Mouse (Mus musculus): Measurements from ENCODE around the gene Cep135. TPM values are rescaled to one million over a fixed set of nuclear protein-coding genes. Genes with fewer than 3 reads are reported as not detected.

Gene Cep135
- polyA plus RNA-seq, 1 experiment from 2014 or later: 8.2 TPM

GRCm38 (mm10) chr5:76623759-76624158 lies 35.3 kb downstream of the Cep135 start:
- Histone ChIP-seq H3K9ac (ENCODE audit: low read length) (no peak overlapping the region), H3K4me3 (ENCODE audit: low read depth, low read length) (no peak overlapping the region), H3K9me3 (ENCODE audit: control insufficient read depth, low read length) (no peaks in the 10 kb centered on the region), H3K27ac (ENCODE audit: low read depth) (no peak overlapping the region), H3K4me2 (ENCODE audit: low read length) (no peak overlapping the region), H3K36me3 (ENCODE audit: control insufficient read depth, insufficient read depth, low read length) (peaks cover 41% of the 10 kb centered on the region), H3K27me3 (replicated peaks; ENCODE audit: control insufficient read depth, insufficient read depth, low read length) (no peaks in the 10 kb centered on the region), H3K4me1 (replicated peaks; ENCODE audit: control insufficient read depth, insufficient read depth, low read length) (no peaks in the 10 kb centered on the region)
- DNase-seq (ENCODE audit: low spot score) (no peak), ATAC-seq (replicated peaks; ENCODE audit: low FRiP score, low TSS enrichment, low read depth) (no peak)
- WGBS: 96% methylated on average over 9 of the region's 9 CpGs

GRCm38 (mm10) chr5:76627770-76628169 lies 39.3 kb downstream of the Cep135 start:
- Histone ChIP-seq H3K4me1 (replicated peaks; ENCODE audit: control insufficient read depth, insufficient read depth, low read length) (no peaks in the 10 kb centered on the region), H3K27ac (ENCODE audit: low read depth) (no peak overlapping the region), H3K4me2 (ENCODE audit: low read length) (no peak overlapping the region), H3K36me3 (ENCODE audit: control insufficient read depth, insufficient read depth, low read length) (peaks cover 43% of the 10 kb centered on the region), H3K9ac (ENCODE audit: low read length) (no peak overlapping the region), H3K4me3 (ENCODE audit: low read depth, low read length) (no peak overlapping the region), H3K27me3 (replicated peaks; ENCODE audit: control insufficient read depth, insufficient read depth, low read length) (no peaks in the 10 kb centered on the region), H3K9me3 (ENCODE audit: control insufficient read depth, low read length) (no peaks in the 10 kb centered on the region)
- ATAC-seq (replicated peaks; ENCODE audit: low FRiP score, low TSS enrichment, low read depth) (no peak), DNase-seq (ENCODE audit: low spot score) (no peak)
- 63% methylated on average over 1 of the region's 1 CpGs for WGBS

- no peaks in the 10 kb centered on the region for H3K9me3 ChIP-seq (ENCODE audit: control insufficient read depth, low read length)
- H3K27ac ChIP-seq (ENCODE audit: low read depth): no peak overlapping the region
- no peak overlapping the region for H3K4me3 ChIP-seq (ENCODE audit: low read depth, low read length)
- 56% methylated on average over 10 of the region's 10 CpGs for WGBS
- no peak overlapping the region for H3K9ac ChIP-seq (ENCODE audit: low read length)
- H3K36me3 ChIP-seq (ENCODE audit: control insufficient read depth, insufficient read depth, low read length): peaks cover 61% of the 10 kb centered on the region
- ATAC-seq (replicated peaks; ENCODE audit: low FRiP score, low TSS enrichment, low read depth) (no peak), DNase-seq (ENCODE audit: low spot score) (no peak)
- no peaks in the 10 kb centered on the region for H3K27me3 ChIP-seq (replicated peaks; ENCODE audit: control insufficient read depth, insufficient read depth, low read length)
- no peak overlapping the region for H3K4me2 ChIP-seq (ENCODE audit: low read length)
- no peaks in the 10 kb centered on the region; the same call in 1 of the 2 replicates for H3K4me1 ChIP-seq (replicated peaks; ENCODE audit: control insufficient read depth, insufficient read depth, low read length)
These were observed 45.5 kb downstream of the Cep135 start for GRCm38 (mm10) chr5:76634012-76634411.

- Histone ChIP-seq H3K27ac (ENCODE audit: low read depth) (no peak overlapping the region), H3K4me3 (ENCODE audit: low read depth, low read length) (no peak overlapping the region), H3K4me1 (replicated peaks; ENCODE audit: control insufficient read depth, insufficient read depth, low read length) (no peaks in the 10 kb centered on the region; the same call in 1 of the 2 replicates), H3K9me3 (ENCODE audit: control insufficient read depth, low read length) (no peaks in the 10 kb centered on the region), H3K4me2 (ENCODE audit: low read length) (no peak overlapping the region), H3K9ac (ENCODE audit: low read length) (no peak overlapping the region), H3K27me3 (replicated peaks; ENCODE audit: control insufficient read depth, insufficient read depth, low read length) (no peaks in the 10 kb centered on the region), H3K36me3 (ENCODE audit: control insufficient read depth, insufficient read depth, low read length) (peaks cover 67% of the 10 kb centered on the region)
- ATAC-seq (replicated peaks; ENCODE audit: low FRiP score, low TSS enrichment, low read depth) (no peak), DNase-seq (ENCODE audit: low spot score) (no peak)
- 86% methylated on average over 2 of the region's 2 CpGs for WGBS
These were observed 47.1 kb downstream of the Cep135 start for GRCm38 (mm10) chr5:76635592-76635991.

- Histone ChIP-seq H3K9me3 (ENCODE audit: control insufficient read depth, low read length) (no peaks in the 10 kb centered on the region), H3K4me1 (replicated peaks; ENCODE audit: control insufficient read depth, insufficient read depth, low read length) (no peaks in the 10 kb centered on the region), H3K4me3 (ENCODE audit: low read depth, low read length) (no peak overlapping the region), H3K27me3 (replicated peaks; ENCODE audit: control insufficient read depth, insufficient read depth, low read length) (no peaks in the 10 kb centered on the region), H3K27ac (ENCODE audit: low read depth) (no peak overlapping the region), H3K9ac (ENCODE audit: low read length) (no peak overlapping the region), H3K36me3 (ENCODE audit: control insufficient read depth, insufficient read depth, low read length) (peaks cover 67% of the 10 kb centered on the region), H3K4me2 (ENCODE audit: low read length) (no peak overlapping the region)
- ATAC-seq (replicated peaks; ENCODE audit: low FRiP score, low TSS enrichment, low read depth): no peak
- no peak for DNase-seq (ENCODE audit: low spot score)
- 87% methylated on average over 4 of the region's 4 CpGs for WGBS
These were observed 53.6 kb downstream of the Cep135 start for GRCm38 (mm10) chr5:76642076-76642475.

- ATAC-seq (replicated peaks; ENCODE audit: low FRiP score, low TSS enrichment, low read depth) (no peak), DNase-seq (ENCODE audit: low spot score) (no peak)
- Histone ChIP-seq H3K4me1 (replicated peaks; ENCODE audit: control insufficient read depth, insufficient read depth, low read length) (no peaks in the 10 kb centered on the region), H3K9ac (ENCODE audit: low read length) (no peak overlapping the region), H3K27ac (ENCODE audit: low read depth) (no peak overlapping the region), H3K27me3 (replicated peaks; ENCODE audit: control insufficient read depth, insufficient read depth, low read length) (no peaks in the 10 kb centered on the region), H3K36me3 (ENCODE audit: control insufficient read depth, insufficient read depth, low read length) (peaks cover 50% of the 10 kb centered on the region), H3K9me3 (ENCODE audit: control insufficient read depth, low read length) (no peaks in the 10 kb centered on the region), H3K4me3 (ENCODE audit: low read depth, low read length) (no peak overlapping the region), H3K4me2 (ENCODE audit: low read length) (no peak overlapping the region)
- 92% methylated on average over 7 of the region's 7 CpGs for WGBS
These were observed 55.7 kb downstream of the Cep135 start for GRCm38 (mm10) chr5:76644234-76644633.

GRCm38 (mm10) chr5:76645091-76645868 lies 56.8 kb downstream of the Cep135 start:
- no peak overlapping the region for H3K4me2 ChIP-seq (ENCODE audit: low read length)
- H3K4me3 ChIP-seq (ENCODE audit: low read depth, low read length): no peak overlapping the region
- peaks cover 43% of the 10 kb centered on the region for H3K36me3 ChIP-seq (ENCODE audit: control insufficient read depth, insufficient read depth, low read length)
- H3K9ac ChIP-seq (ENCODE audit: low read length): no peak overlapping the region
- 91% methylated on average over 10 of the region's 10 CpGs for WGBS
- H3K4me1 ChIP-seq (replicated peaks; ENCODE audit: control insufficient read depth, insufficient read depth, low read length): no peaks in the 10 kb centered on the region
- no peak overlapping the region for H3K27ac ChIP-seq (ENCODE audit: low read depth)
- no peaks in the 10 kb centered on the region for H3K27me3 ChIP-seq (replicated peaks; ENCODE audit: control insufficient read depth, insufficient read depth, low read length)
- ATAC-seq (replicated peaks; ENCODE audit: low FRiP score, low TSS enrichment, low read depth) (no peak), DNase-seq (ENCODE audit: low spot score) (no peak)
- no peaks in the 10 kb centered on the region for H3K9me3 ChIP-seq (ENCODE audit: control insufficient read depth, low read length)

GRCm38 (mm10) chr5:76649897-76650296 lies 61.4 kb downstream of the Cep135 start:
- H3K4me1 ChIP-seq (replicated peaks; ENCODE audit: control insufficient read depth, insufficient read depth, low read length): no peaks in the 10 kb centered on the region
- H3K27me3 ChIP-seq (replicated peaks; ENCODE audit: control insufficient read depth, insufficient read depth, low read length): no peaks in the 10 kb centered on the region
- no peak overlapping the region for H3K27ac ChIP-seq (ENCODE audit: low read depth)
- peaks cover 3% of the 10 kb centered on the region; the same call in 1 of the 2 replicates for H3K36me3 ChIP-seq (ENCODE audit: control insufficient read depth, insufficient read depth, low read length)
- no peak overlapping the region for H3K4me2 ChIP-seq (ENCODE audit: low read length)
- no peak overlapping the region for H3K4me3 ChIP-seq (ENCODE audit: low read depth, low read length)
- no peaks in the 10 kb centered on the region for H3K9me3 ChIP-seq (ENCODE audit: control insufficient read depth, low read length)
- no peak for ATAC-seq (replicated peaks; ENCODE audit: low FRiP score, low TSS enrichment, low read depth)
- 63% methylated on average over 4 of the region's 4 CpGs for WGBS
- no peak for DNase-seq (ENCODE audit: low spot score)
- H3K9ac ChIP-seq (ENCODE audit: low read length): no peak overlapping the region

- 75% methylated on average over 5 of the region's 5 CpGs for WGBS
- H3K27me3 ChIP-seq (replicated peaks; ENCODE audit: control insufficient read depth, insufficient read depth, low read length): no peaks in the 10 kb centered on the region
- H3K4me3 ChIP-seq (ENCODE audit: low read depth, low read length): no peak overlapping the region
- H3K4me1 ChIP-seq (replicated peaks; ENCODE audit: control insufficient read depth, insufficient read depth, low read length): no peaks in the 10 kb centered on the region
- H3K9ac ChIP-seq (ENCODE audit: low read length): no peak overlapping the region
- ATAC-seq (replicated peaks; ENCODE audit: low FRiP score, low TSS enrichment, low read depth) (no peak), DNase-seq (ENCODE audit: low spot score) (no peak)
- H3K27ac ChIP-seq (ENCODE audit: low read depth): no peak overlapping the region
- no peak overlapping the region for H3K4me2 ChIP-seq (ENCODE audit: low read length)
- peaks cover 3% of the 10 kb centered on the region; the same call in 1 of the 2 replicates for H3K36me3 ChIP-seq (ENCODE audit: control insufficient read depth, insufficient read depth, low read length)
- H3K9me3 ChIP-seq (ENCODE audit: control insufficient read depth, low read length): no peaks in the 10 kb centered on the region
These were observed 62.7 kb downstream of the Cep135 start for GRCm38 (mm10) chr5:76651151-76651725.
